Mouse (Mus musculus) megakaryocyte, embryonic 14.5 days (primary cell): ENCODE measurements at regions not wholly inside any gene's neighbourhood (a gene's known extent, or its start where the extent isn't known, plus 50 kb on each side); places are given as distances from the start of the nearest gene placed in this dataset.

Experiments
- H3K27me3 ChIP-seq: replicated peaks from 2 replicates; pipeline ENCODE3; 2012; ENCODE audit warnings: inconsistent platforms
- H3K36me3 ChIP-seq: replicated peaks from 2 replicates; pipeline ENCODE3; 2012; ENCODE audit warnings: low read length, inconsistent platforms, mixed read lengths
- H3K4me1 ChIP-seq: 2 replicates; pipeline ENCODE4 v1.6.1; 2012; ENCODE audit warnings: inconsistent platforms
- H3K4me3 ChIP-seq: replicated peaks from 2 replicates; pipeline ENCODE3; 2012; ENCODE audit warnings: moderate library complexity, mild to moderate bottlenecking, inconsistent platforms
- H3K9me3 ChIP-seq: 2 replicates; pipeline ENCODE4 v1.6.1; 2012; ENCODE audit warnings: inconsistent platforms
- FLI1 ChIP-seq: IDR thresholded peaks from 2 replicates; pipeline ENCODE4 v1.6.1; 2012; ENCODE audit warnings: low read length, inconsistent platforms, mixed read lengths
- GATA1 ChIP-seq: IDR thresholded peaks from 3 replicates; pipeline ENCODE4 v1.6.1; 2012; ENCODE audit warnings: mixed read lengths, low read length, inconsistent platforms, borderline replicate concordance

- Histone ChIP-seq H3K27me3 (peaks cover 11% of the 10 kb centered on the region), H3K9me3 (no peaks in the 10 kb centered on the region), H3K36me3 (no peaks in the 10 kb centered on the region), H3K4me3 (no peak overlapping the region), H3K4me1 (no peaks in the 10 kb centered on the region)
- no peak for TF ChIP-seq GATA1
- no peak for TF ChIP-seq FLI1
Measured at GRCm38 (mm10) chr14:24863116-24863515, 376.2 kb downstream of the Rps24 start.

GRCm38 (mm10) chr14:24865579-24866230 lies 378.8 kb downstream of the Rps24 start:
- no peak overlapping the region for H3K4me3 ChIP-seq
- H3K9me3 ChIP-seq = no peaks in the 10 kb centered on the region

GRCm38 (mm10) chr14:24867816-24868215 lies 380.9 kb downstream of the Rps24 start:
- Histone ChIP-seq H3K4me3 (no peak overlapping the region), H3K36me3 (no peaks in the 10 kb centered on the region), H3K9me3 (no peaks in the 10 kb centered on the region), H3K4me1 (no peaks in the 10 kb centered on the region), H3K27me3 (peaks cover 6% of the 10 kb centered on the region)
- no peak for TF ChIP-seq FLI1
- no peak for TF ChIP-seq GATA1

More at GRCm38 (mm10) chr14:24865579-24866230, 378.8 kb downstream of the Rps24 start:
- Histone ChIP-seq H3K36me3 (no peaks in the 10 kb centered on the region), H3K27me3 (peaks cover 6% of the 10 kb centered on the region), H3K4me1 (no peaks in the 10 kb centered on the region)
- TF ChIP-seq GATA1 (no peak), FLI1 (no peak)

- H3K27me3 ChIP-seq = peaks cover 6% of the 10 kb centered on the region
- no peak overlapping the region for H3K4me3 ChIP-seq
- no peaks in the 10 kb centered on the region for H3K9me3 ChIP-seq
- no peaks in the 10 kb centered on the region for H3K4me1 ChIP-seq
- no peaks in the 10 kb centered on the region for H3K36me3 ChIP-seq
- no peak for TF ChIP-seq FLI1
- TF ChIP-seq GATA1 = no peak
Measured at GRCm38 (mm10) chr14:24868756-24869155, 381.8 kb downstream of the Rps24 start.

GRCm38 (mm10) chr14:24870246-24870645 lies 383.3 kb downstream of the Rps24 start:
- no peak for TF ChIP-seq GATA1
- TF ChIP-seq FLI1 = no peak
- H3K27me3 ChIP-seq = peaks cover 9% of the 10 kb centered on the region
- H3K4me1 ChIP-seq = no peaks in the 10 kb centered on the region
- no peak overlapping the region for H3K4me3 ChIP-seq
- no peaks in the 10 kb centered on the region for H3K36me3 ChIP-seq
- H3K9me3 ChIP-seq = no peaks in the 10 kb centered on the region

- H3K27me3 ChIP-seq = peaks cover 3% of the 10 kb centered on the region
- H3K36me3 ChIP-seq = no peaks in the 10 kb centered on the region
- H3K4me1 ChIP-seq = no peaks in the 10 kb centered on the region
- no peaks in the 10 kb centered on the region for H3K9me3 ChIP-seq
- TF ChIP-seq GATA1 (no peak), FLI1 (no peak)
- H3K4me3 ChIP-seq = no peak overlapping the region
Measured at GRCm38 (mm10) chr14:24871392-24871998, 384.6 kb downstream of the Rps24 start.

GRCm38 (mm10) chr14:24872931-24873330 lies 386.0 kb downstream of the Rps24 start:
- Histone ChIP-seq H3K36me3 (no peaks in the 10 kb centered on the region), H3K27me3 (peaks cover 3% of the 10 kb centered on the region), H3K4me3 (no peak overlapping the region), H3K4me1 (no peaks in the 10 kb centered on the region), H3K9me3 (no peaks in the 10 kb centered on the region)
- TF ChIP-seq GATA1 (no peak), FLI1 (no peak)

GRCm38 (mm10) chr14:24873406-24873805 lies 386.5 kb downstream of the Rps24 start:
- TF ChIP-seq FLI1 = no peak
- no peak for TF ChIP-seq GATA1
- Histone ChIP-seq H3K9me3 (no peaks in the 10 kb centered on the region), H3K36me3 (no peaks in the 10 kb centered on the region)

GRCm38 (mm10) chr14:24874426-24875155 lies 387.7 kb downstream of the Rps24 start:
- Histone ChIP-seq H3K27me3 (peaks cover 3% of the 10 kb centered on the region), H3K36me3 (no peaks in the 10 kb centered on the region), H3K9me3 (no peaks in the 10 kb centered on the region), H3K4me1 (no peaks in the 10 kb centered on the region), H3K4me3 (no peak overlapping the region)
- TF ChIP-seq FLI1 (no peak), GATA1 (no peak)

More at GRCm38 (mm10) chr14:24873406-24873805, 386.5 kb downstream of the Rps24 start:
- Histone ChIP-seq H3K4me3 (no peak overlapping the region), H3K27me3 (peaks cover 3% of the 10 kb centered on the region), H3K4me1 (no peaks in the 10 kb centered on the region)

- Histone ChIP-seq H3K27me3 (peaks cover 3% of the 10 kb centered on the region), H3K4me1 (no peaks in the 10 kb centered on the region), H3K36me3 (no peaks in the 10 kb centered on the region), H3K4me3 (no peak overlapping the region), H3K9me3 (no peaks in the 10 kb centered on the region)
- TF ChIP-seq GATA1 (no peak), FLI1 (no peak)
Measured at GRCm38 (mm10) chr14:24875156-24875545, 388.2 kb downstream of the Rps24 start.
